Mouse (Mus musculus) hindbrain, embryonic 12.5 days (tissue): ENCODE data around the gene Podnl1. TPM values are rescaled to one million over a fixed set of nuclear protein-coding genes. Genes with fewer than 3 reads are reported as not detected.
A peak's percentile ranks its signal among the peaks of the same experiment; 100 is the strongest.

Experiments
- ATAC-seq: fragments of 200-750 bp; cut with Nextera tagmentation; 2 replicates; pipeline ENCODE4 v1.8.0; 2017; ENCODE audit warnings: moderate TSS enrichment; ENCODE audit not compliant: low FRiP score
- H3K27ac ChIP-seq: fragments of 300-500 bp; sonication (generic); 2 replicates; pipeline ENCODE4 v1.5.1; 2016; ENCODE audit warnings: mild to moderate bottlenecking
- H3K27me3 ChIP-seq: fragments of 300-500 bp; sonication (generic); 2 replicates; pipeline ENCODE4 v1.6.1; 2016; ENCODE audit warnings: mild to moderate bottlenecking
- H3K36me3 ChIP-seq: fragments of 300-500 bp; sonication (generic); 2 replicates; pipeline ENCODE4 v1.6.1; 2016; ENCODE audit warnings: mild to moderate bottlenecking
- H3K4me1 ChIP-seq: fragments of 300-500 bp; sonication (generic); 2 replicates; pipeline ENCODE4 v1.6.1; 2016
- H3K4me2 ChIP-seq: fragments of 300-500 bp; sonication (generic); replicated peaks from 2 replicates; pipeline ENCODE4 v1.6.1; 2016; ENCODE audit warnings: mild to moderate bottlenecking
- H3K4me3 ChIP-seq: fragments of 300-500 bp; sonication (generic); 2 replicates; pipeline ENCODE4 v1.5.1; 2016; ENCODE audit warnings: mild to moderate bottlenecking
- H3K9ac ChIP-seq: fragments of 300-500 bp; sonication (generic); 2 replicates; pipeline ENCODE4 v1.6.1; 2016; ENCODE audit warnings: mild to moderate bottlenecking, moderate library complexity
- H3K9me3 ChIP-seq: fragments of 300-500 bp; sonication (generic); replicated peaks from 2 replicates; pipeline ENCODE4 v1.6.1; 2016; ENCODE audit warnings: mild to moderate bottlenecking
- WGBS: fragments of 180-500 bp; shearing (Covaris S2); methylation state at CpG from one replicate; pipeline ENCODE4 v1.1.7; 2016; 5-methylcytosine and 5-hydroxymethylcytosine counted together
- polyA plus RNA-seq: library from polyadenylated mRNA; unstranded; fragments of >200 nt; fragmentation: Nextera tagmentation; extraction: Ambion mirVana; gene quantifications from 2 replicates; pipeline ENCODE4 v1.2.1, GENCODE M21; 2016

The Podnl1 gene
- polyA plus RNA-seq, 1 experiment from 2014 or later = 0.39 TPM

DNA sequence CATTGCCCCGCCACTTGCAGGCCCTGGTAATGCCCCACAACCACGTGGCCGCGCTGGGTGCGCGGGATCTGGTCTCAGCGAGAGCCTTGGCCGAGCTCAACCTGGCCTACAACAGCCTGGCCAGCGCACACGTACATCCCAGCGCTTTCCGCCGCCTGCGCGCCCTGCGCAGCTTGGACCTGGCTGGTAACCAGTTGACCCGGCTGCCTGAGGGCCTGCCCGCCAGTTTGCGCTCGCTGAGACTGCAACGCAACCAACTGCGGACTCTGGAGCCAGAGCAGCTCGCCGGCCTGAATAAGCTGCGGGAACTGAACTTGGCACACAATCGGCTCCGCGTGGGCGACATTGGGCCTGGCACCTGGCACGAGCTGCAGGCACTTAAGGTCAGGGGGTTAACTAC is 5.0 kb downstream of the Podnl1 start:
- ATAC-seq = no peak; the same call in 1 of the 2 replicates
- 42% methylated on average over 30 of the region's 30 CpGs for WGBS
- H3K27ac ChIP-seq = no peak overlapping the region

DNA sequence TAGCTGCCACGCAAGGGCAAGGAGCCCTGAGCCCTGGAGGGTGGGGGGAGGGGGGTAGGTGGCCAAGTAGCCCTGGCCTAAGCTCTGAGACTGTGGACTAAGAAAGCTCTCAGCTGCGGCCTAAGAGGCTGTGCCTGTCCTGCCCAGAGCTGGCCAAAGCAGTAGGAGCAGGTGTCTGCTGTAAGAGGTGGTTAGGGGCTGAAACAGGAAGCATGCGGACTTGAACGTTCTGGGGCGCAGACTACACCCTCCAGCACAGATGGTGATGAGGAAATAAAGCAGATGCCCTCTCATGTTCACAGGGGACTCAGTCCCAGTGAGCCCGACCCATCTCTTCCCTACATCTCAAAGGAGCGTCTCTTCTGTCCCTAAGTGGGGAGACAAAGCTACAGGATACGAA is 6.4 kb downstream of the Podnl1 start:
- H3K9me3 ChIP-seq = no peaks in the 10 kb centered on the region
- H3K4me2 ChIP-seq = no peak overlapping the region
- ATAC-seq = no peak
- 94% methylated on average over 8 of the region's 8 CpGs for WGBS
- H3K27me3 ChIP-seq = peaks cover 3% of the 10 kb centered on the region; the same call in 1 of the 2 replicates
- H3K4me3 ChIP-seq = no peak overlapping the region
- peaks cover 58% of the 10 kb centered on the region for H3K36me3 ChIP-seq
- no peak overlapping the region for H3K9ac ChIP-seq
- H3K4me1 ChIP-seq = peaks cover 11% of the 10 kb centered on the region; the same call in 1 of the 2 replicates
- H3K27ac ChIP-seq = no peak overlapping the region

More for the DNA sequence above, 5.0 kb downstream of the Podnl1 start:
- peaks cover 3% of the 10 kb centered on the region; the same call in 1 of the 2 replicates for H3K27me3 ChIP-seq
- H3K4me3 ChIP-seq = no peak overlapping the region
- peaks cover 14% of the 10 kb centered on the region; the same call in 1 of the 2 replicates for H3K4me1 ChIP-seq
- H3K9ac ChIP-seq = no peak overlapping the region
- peaks cover 43% of the 10 kb centered on the region for H3K36me3 ChIP-seq
- no peaks in the 10 kb centered on the region for H3K9me3 ChIP-seq
- no peak overlapping the region for H3K4me2 ChIP-seq

DNA sequence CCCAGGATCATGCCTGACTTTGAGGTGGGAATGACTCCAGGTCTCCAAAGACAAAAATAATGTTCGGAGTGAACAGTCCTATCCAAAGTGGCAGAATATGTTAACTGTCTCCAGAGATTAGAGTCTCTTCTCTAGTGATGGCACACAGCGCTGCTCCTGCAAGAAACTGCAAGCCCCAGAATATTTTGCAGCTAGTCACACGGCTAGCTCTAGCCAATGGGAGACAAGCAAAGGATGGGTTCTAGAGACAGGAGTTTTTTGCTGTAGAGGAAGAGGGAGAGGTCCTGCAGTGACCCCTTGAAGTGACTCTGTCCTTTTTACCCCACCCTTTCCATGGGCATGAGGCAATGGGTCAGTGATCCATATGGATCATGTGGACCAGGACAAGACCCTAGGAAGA is 12.1 kb downstream of the Podnl1 start:
- WGBS = 95% methylated on average over 3 of the region's 3 CpGs
- Histone ChIP-seq H3K9ac (no peak overlapping the region), H3K36me3 (peaks cover 97% of the 10 kb centered on the region)

DNA sequence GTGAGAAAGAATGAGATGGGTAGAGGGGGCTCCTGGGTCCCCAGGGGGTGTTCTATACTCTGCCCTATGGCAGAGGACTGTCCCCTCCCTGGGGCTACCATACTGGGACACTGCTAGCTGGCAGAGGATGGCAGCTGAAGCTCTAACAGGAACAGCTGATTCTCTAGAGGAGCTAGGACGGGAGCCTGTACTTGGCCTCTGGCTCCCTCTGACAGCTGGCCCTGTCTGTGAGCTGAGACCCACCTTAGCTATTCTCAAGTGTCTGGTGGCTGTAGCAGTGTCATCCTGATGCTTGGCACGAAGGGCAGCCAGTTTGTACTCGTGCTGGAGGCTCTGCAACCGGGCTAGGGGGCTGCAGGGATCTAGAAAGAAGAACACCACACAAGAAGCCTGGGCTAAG is 15.0 kb downstream of the Podnl1 start:
- Histone ChIP-seq H3K9ac (no peak overlapping the region), H3K9me3 (no peaks in the 10 kb centered on the region), H3K4me2 (no peak overlapping the region), H3K4me3 (no peak overlapping the region), H3K27ac (no peak overlapping the region), H3K27me3 (no peaks in the 10 kb centered on the region), H3K4me1 (0 out of 2 replicates have a peak, but pooled peaks cover under 1% of the 10 kb centered on the region), H3K36me3 (peaks cover 93% of the 10 kb centered on the region)
- WGBS = 92% methylated on average over 4 of the region's 4 CpGs
- no peak for ATAC-seq

More for the DNA sequence above, 12.1 kb downstream of the Podnl1 start:
- Histone ChIP-seq H3K27me3 (no peaks in the 10 kb centered on the region), H3K27ac (no peak overlapping the region), H3K4me1 (no peaks in the 10 kb centered on the region), H3K9me3 (no peaks in the 10 kb centered on the region), H3K4me3 (no peak overlapping the region), H3K4me2 (no peak overlapping the region)
- no peak for ATAC-seq

DNA sequence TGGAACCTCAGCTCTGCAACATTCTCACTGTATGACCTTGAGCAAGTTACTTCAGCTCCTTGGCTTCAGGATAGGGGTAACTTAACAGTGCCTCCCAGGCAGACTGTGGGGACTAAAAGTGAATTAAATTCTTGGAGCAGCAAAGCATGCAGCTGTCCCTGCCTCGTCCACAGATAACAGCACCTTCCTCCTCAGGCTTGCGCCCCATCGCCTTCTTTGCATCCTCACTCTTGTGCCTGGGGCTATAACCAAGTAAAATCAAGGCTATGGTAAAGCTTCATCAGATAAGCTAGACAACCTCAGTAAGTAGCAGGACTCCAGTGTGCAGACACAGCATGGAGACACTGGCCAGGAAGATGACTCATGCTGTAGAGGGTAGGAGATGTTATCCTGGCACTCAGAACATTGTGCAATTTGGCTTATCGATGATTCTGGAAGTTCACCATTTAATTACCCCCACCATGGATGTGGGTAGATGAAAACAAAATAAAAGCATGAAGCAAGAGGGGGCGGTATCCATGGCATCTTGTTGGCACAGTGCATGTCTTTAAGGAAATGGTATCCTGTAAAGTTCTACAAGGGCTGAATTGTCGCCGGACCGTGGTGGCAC is 19.0 kb downstream of the Podnl1 start:
- ATAC-seq = no peak
- no peak overlapping the region for H3K4me3 ChIP-seq

DNA sequence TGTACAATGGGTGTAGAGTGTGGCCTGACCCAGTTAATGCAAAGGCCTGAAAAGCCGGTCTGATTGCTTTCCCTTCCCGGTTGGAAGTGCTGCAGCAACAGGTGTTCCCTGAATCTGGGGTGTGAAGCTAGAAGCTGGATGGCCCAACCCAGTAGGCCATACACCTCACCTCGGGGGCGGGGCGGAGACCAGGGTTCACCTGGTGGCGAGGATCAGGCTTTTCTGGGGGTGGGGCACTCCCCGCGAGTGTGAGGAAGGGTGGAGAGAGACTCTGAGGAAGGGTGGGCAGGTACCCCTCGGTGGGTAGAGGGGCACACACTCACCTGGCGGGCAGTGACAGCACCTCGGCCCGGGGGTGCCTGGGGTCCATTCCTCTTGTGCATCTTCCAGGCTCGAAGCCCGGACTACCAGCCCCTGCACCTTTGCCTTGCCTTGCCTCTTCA is 21.6 kb downstream of the Podnl1 start:
- H3K4me3 ChIP-seq = peak overlapping the region; percentile 68
- H3K36me3 ChIP-seq = peaks cover 34% of the 10 kb centered on the region
- H3K27ac ChIP-seq = no peak overlapping the region
- H3K9me3 ChIP-seq = no peaks in the 10 kb centered on the region
- H3K4me1 ChIP-seq = peaks cover 21% of the 10 kb centered on the region
- peak overlapping the region; percentile 79 for H3K9ac ChIP-seq
- peak overlapping the region; percentile 89 for H3K4me2 ChIP-seq
- ATAC-seq = peak; percentile 75
- H3K27me3 ChIP-seq = no peaks in the 10 kb centered on the region
- 8% methylated on average over 14 of the region's 14 CpGs for WGBS

More for the DNA sequence above, 19.0 kb downstream of the Podnl1 start:
- peaks cover 21% of the 10 kb centered on the region for H3K4me1 ChIP-seq
- H3K9ac ChIP-seq = no peak overlapping the region
- no peak overlapping the region for H3K4me2 ChIP-seq
- no peaks in the 10 kb centered on the region for H3K9me3 ChIP-seq
- peaks cover 57% of the 10 kb centered on the region for H3K36me3 ChIP-seq
- 95% methylated on average over 8 of the region's 8 CpGs for WGBS
- H3K27me3 ChIP-seq = no peaks in the 10 kb centered on the region
- no peak overlapping the region for H3K27ac ChIP-seq

DNA sequence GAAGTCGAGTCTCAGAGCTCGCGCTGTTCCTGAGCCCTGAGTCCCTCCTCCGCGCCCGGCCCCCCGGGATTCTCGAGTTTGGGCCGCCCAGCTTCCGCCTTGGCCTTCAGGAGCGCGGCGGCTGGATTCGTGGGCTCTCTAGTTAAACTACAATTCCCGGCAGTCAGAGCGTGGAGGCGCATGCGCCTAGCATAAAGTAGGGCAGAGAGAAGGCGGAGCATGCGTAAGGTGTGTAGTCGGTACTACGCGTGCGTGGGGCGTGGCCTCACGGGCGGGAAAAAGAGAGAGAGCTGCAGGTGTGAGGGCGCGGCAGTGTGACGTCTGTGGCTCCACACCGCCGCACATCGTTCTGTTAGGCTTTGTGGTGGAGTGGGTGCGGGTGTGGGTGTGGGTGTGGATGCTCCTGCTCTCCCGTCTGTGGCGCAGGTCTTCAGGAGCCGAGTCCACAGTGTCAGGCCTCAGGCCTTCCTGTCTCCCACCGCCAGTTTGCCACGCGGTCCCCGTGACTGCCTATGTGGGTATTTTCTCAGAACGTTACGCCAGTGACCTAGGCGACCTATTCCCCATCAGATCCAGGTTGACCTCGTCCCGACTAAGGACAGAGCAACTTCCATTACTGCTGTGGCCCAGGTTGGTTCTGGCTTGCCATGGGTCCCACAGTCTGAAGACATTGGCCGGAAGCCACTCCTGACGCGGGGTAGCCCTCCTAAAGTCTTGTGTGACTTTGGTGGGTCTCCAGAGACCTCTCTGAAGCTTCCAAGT is 22.2 kb downstream of the Podnl1 start, which contains the start of the genes Cc2d1a and 4930432K21Rik:
Gene Cc2d1a, minus strand, starts transcription at position 168 of the 762 bp plus-strand sequence.
Gene 4930432K21Rik, plus strand, starts transcription at position 257 of the 762 bp plus-strand sequence.
- peaks cover 21% of the 10 kb centered on the region for H3K4me1 ChIP-seq
- no peaks in the 10 kb centered on the region for H3K9me3 ChIP-seq
- 0 out of 2 replicates have a peak within 1 kb of the TSS, but pooled peaks have one; percentile 12 for H3K27ac ChIP-seq
- H3K9ac ChIP-seq = peak within 1 kb of the TSS; percentile 79
- ATAC-seq = peak; percentile 95
- peaks cover 28% of the 10 kb centered on the region for H3K36me3 ChIP-seq
- WGBS = 16% methylated on average over 49 of the region's 49 CpGs
- H3K27me3 ChIP-seq = no peaks in the 10 kb centered on the region
- H3K4me3 ChIP-seq = peak within 1 kb of the TSS; percentile 68
- H3K4me2 ChIP-seq = peak within 1 kb of the TSS; percentile 89

DNA sequence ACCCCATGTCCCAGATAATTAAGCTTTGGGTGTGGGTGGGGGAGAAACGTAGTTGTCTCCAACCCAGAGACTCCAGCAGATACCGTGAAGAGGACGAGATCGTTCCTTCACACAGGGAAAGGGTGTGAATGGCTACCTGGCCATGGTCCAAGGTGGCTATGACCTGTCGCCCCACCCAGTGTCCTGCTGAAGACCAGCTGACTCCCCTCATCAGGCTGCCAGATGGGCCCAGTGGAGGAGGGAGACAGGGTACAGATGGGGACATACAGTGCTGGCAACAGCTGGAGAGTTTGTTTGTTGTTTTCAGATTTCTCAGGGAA is 22.7 kb downstream of the Podnl1 start:
- Histone ChIP-seq H3K27ac (no peak overlapping the region), H3K9me3 (no peaks in the 10 kb centered on the region), H3K4me3 (peak overlapping the region; percentile 68), H3K4me2 (peak overlapping the region; percentile 89), H3K27me3 (no peaks in the 10 kb centered on the region), H3K36me3 (peaks cover 23% of the 10 kb centered on the region), H3K9ac (no peak overlapping the region; the same call in 1 of the 2 replicates), H3K4me1 (peaks cover 21% of the 10 kb centered on the region)
- no peak; the same call in 1 of the 2 replicates for ATAC-seq
- 90% methylated on average over 5 of the region's 5 CpGs for WGBS

DNA sequence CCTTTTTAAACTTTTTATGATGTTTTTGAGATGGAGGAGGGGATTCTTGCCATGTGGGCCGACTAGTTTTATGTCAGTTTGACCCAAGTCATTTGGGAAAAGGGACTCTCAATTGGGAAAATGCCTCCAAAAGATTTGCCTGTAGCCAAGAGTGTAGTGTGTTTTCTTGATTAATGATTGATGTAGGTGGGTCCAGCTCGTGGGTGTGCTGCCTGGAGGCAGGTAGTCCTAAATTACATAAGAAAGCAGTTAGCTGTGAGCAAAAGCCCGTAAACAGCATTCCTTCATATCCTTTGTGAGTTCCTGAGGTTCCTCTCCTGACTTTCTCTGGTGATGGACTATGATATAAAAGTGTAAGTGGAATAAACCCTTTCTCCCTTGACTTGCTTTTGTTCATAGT is 23.4 kb downstream of the Podnl1 start:
- no peak for ATAC-seq
- Histone ChIP-seq H3K4me3 (no peak overlapping the region), H3K27me3 (no peaks in the 10 kb centered on the region), H3K4me2 (no peak overlapping the region), H3K9me3 (no peaks in the 10 kb centered on the region), H3K4me1 (peaks cover 21% of the 10 kb centered on the region), H3K9ac (no peak overlapping the region), H3K27ac (no peak overlapping the region), H3K36me3 (peaks cover 17% of the 10 kb centered on the region)
- WGBS = 78% methylated on average over 3 of the region's 3 CpGs

DNA sequence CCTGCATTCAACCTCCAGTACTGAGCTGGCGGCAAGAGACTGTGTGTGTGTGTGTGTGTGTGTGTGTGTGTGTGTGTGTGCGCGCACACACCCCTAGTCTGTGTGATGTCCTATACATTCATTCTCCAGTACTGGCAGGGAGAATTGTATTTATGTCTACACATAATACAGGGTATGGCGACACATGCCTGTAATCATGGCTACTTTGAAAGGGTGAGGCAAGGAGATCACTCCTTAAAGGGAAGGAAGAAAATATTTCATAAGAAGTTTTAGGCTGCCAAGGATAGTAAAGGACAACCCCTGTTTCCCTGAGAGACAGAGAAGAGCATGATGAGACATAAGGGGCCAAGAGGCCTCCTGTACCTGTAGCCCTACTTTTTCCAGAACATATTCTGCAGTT is 31.8 kb downstream of the Podnl1 start:
- Histone ChIP-seq H3K9ac (no peak overlapping the region), H3K36me3 (peaks cover 20% of the 10 kb centered on the region; the same call in 1 of the 2 replicates), H3K27me3 (no peaks in the 10 kb centered on the region), H3K4me2 (no peak overlapping the region), H3K9me3 (no peaks in the 10 kb centered on the region), H3K4me3 (no peak overlapping the region), H3K4me1 (no peaks in the 10 kb centered on the region), H3K27ac (no peak overlapping the region)
- WGBS = 94% methylated on average over 4 of the region's 4 CpGs
- no peak for ATAC-seq

DNA sequence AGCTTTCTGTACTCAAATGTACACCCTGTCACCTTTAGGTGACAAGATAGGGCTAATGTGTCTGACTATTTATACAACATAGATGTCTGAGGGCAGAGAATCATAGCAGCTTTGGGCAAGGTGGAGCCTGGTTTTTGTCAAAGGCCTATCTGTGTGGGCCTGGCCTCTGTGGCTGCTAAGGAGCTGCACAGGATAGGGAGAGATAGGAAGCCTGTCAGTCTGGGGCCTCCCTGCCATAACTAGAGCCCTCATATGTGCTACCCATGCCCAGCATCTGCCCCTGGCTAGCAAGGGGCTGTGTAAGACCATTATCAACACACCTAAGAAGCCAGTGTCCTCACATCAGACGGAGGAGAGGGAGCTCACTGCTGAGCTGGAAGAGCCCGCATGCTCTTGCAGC is 41.9 kb downstream of the Podnl1 start:
- Histone ChIP-seq H3K4me1 (no peaks in the 10 kb centered on the region), H3K36me3 (peaks cover 28% of the 10 kb centered on the region), H3K27ac (no peak overlapping the region), H3K4me3 (no peak overlapping the region), H3K9ac (no peak overlapping the region), H3K4me2 (no peak overlapping the region), H3K27me3 (no peaks in the 10 kb centered on the region), H3K9me3 (no peaks in the 10 kb centered on the region)
- 87% methylated on average over 2 of the region's 2 CpGs for WGBS
- ATAC-seq = no peak

DNA sequence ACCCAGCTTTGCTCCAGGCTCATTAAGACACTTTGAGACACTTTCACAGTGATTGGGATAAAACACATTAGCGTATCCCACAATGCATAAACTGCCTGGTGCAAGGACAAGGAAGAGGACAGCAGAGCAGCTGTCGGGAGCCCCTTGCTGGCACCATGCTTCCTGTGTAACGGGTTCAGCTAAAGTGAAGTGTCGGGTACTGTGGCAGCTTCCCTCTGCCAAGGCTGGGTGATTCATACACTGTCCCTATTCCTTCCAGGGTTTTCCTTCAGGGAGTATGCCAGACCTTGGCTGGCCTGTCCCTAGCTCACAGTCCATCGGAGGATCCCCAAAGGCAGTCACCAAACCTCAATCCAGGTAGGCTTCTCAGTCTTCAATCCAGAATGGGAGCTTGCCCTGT is 44.3 kb downstream of the Podnl1 start:
- Histone ChIP-seq H3K9me3 (no peaks in the 10 kb centered on the region), H3K4me3 (no peak overlapping the region), H3K36me3 (peaks cover 51% of the 10 kb centered on the region), H3K9ac (no peak overlapping the region), H3K4me1 (no peaks in the 10 kb centered on the region), H3K4me2 (no peak overlapping the region), H3K27ac (no peak overlapping the region), H3K27me3 (no peaks in the 10 kb centered on the region)
- ATAC-seq = no peak
- WGBS = 87% methylated on average over 5 of the region's 5 CpGs
